Mouse (Mus musculus): ENCODE measurements at regions not wholly inside any gene's neighbourhood (a gene's known extent, or its start where the extent isn't known, plus 50 kb on each side); places are given as distances from the start of the nearest gene placed in this dataset.
A peak's percentile ranks its signal among the peaks of the same experiment; 100 is the strongest.

DNA sequence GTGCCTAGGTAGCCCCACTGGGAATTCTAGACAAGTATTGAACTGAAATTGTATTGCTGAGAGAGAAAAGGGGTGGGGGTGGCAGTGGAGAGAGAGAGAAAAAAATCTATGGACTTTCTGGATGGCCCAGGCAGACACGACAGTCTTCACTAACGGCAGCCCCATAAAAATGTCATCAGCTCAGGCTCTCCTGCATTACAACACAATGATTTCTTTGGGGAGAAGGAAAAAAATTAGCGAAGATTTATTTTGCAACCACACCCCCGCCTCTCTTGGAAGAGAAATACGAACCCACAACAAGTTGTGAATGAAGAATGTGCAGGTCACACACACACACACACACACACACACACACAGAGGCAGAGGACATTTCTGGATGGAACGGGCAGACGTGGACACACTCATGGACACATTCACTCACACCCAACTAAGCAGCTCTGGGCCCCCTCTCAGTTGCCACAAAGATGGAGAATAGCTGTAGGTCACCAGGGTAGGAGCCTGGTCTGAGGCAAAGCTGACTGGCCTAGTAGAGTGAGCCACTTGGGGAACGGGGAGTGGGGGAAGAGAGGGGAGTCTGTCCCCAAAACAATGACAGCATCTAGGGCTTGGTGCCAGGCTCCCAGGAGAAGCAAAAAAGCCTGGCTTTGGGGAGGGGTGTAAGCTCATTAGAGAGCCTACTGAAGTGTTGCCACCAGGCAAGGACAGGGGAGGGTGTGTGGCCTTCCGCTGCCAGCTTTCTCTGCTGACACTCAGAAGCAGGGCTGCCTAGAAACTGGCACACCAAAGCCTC, 201.0 kb downstream of the Sox9 start:
- DNase-seq: peak; percentile 8

- DNase-seq: no peak
These were observed 204.1 kb downstream of the Sox9 start for GRCm38 (mm10) chr11:112986029-112986573.

DNA sequence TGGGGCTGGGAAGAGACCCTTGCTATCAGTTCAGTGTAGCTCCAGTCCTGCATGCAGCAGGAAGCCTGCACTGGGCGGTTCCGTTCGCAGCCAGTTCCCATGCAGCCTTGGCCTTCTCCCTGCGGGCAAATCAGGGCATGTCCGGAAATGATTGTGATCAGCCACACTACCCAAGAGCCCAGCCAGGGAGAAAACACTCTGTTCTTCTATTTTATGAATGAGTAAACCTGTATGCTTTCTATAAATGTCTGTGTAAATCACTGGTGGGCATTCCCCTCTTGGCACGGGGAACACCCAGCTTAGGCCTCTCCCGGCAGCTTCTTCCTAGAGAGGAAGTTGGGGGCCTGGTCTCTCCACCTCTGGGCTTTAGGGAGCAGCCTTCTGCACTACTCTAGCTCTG, 205.8 kb downstream of the Sox9 start:
- DNase-seq: no peak

DNA sequence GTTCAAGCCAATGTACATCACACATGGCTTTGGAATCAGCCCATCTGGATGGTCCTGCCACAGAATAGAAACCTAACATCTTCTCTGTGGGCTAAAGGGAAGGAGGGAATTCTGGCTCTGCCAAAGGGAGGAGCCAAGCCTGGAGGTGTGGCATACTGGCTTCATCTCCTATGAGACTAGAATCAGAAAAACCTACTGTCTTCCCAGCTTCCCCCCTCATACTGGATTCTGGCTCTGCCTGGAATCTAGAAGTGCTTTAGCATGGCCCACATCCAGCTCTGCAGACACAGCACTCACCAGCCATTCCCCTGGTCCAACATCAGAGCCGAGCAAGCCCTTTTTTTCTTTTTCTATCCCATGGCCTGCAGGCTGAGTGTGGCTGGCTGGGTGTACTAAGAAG, 206.9 kb downstream of the Sox9 start:
- DNase-seq: no peak

DNA sequence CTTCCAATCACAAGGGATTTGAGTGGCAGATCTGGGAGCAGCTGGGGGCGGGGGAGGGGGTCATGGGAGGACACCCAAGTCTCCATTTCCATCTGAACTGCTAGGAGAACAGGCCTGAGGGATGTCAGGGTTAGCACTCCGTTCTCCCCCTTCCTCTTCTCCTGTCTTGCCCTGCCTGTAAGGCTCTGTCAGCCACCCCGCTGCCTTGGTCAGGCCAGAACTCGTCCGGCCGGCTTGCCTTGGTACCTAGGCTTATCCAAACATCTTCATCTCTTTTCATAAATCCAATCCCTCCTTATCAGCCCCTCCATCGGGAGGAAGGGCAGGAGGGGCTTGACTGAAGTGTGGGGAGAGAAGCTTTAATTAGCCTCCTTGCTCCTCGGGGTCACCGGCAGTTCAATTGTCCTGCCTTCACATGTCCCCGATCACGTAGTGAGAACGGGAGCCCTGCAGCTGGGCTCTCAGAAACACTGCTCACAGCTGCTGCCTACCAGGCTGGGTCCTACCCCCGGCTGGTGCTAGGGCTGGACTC, 208.0 kb downstream of the Sox9 start:
- no peak for DNase-seq

- DNase-seq: no peak
These were observed 208.7 kb downstream of the Sox9 start for GRCm38 (mm10) chr11:112990751-112991150.

GRCm38 (mm10) chr11:112991862-112992261, 209.8 kb downstream of the Sox9 start:
- no peak for DNase-seq

GRCm38 (mm10) chr11:112998777-112999583, 217.0 kb downstream of the Sox9 start:
- DNase-seq: no peak

GRCm38 (mm10) chr11:113001071-113001470, 219.0 kb downstream of the Sox9 start:
- DNase-seq: no peak

DNA sequence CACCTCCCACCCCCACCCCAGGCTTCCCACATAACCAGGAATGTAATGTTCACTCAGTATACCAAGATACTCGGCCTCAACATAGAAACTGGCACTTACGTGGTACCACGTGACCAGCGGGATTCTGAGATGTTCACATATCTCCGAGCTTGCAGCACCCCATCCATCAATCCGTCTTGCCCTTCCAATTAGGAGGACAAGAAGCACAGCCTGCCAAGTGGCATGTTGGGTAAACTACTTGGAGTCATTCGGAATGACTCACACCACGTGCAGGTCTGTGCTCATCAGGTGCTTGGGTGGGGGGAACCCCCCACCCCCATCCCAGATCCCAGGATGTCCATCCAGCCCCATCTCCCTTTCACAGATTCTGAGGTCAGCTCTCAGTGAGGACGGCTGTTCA, 223.9 kb downstream of the Sox9 start:
- no peak for DNase-seq

DNA sequence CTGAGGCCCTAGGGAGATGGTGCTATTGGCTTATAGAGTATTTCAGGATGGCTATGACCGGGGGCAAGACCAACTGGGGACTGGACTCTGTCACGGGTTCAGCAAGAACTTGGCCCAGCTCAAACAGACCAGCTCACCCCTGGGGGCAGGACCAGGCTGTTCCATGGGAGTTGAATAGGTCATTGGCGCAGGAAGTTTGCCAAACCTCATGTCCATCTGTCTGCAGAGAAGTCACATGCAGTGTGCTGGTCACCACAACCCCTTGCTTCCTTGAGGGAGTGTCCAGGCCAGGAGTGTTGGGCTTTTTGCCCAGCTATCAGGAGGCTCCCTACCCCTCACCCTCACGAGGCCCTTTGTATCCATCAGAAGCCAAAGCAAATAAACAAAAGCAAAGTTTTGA, 226.5 kb downstream of the Sox9 start:
- peak; percentile 18 for DNase-seq

GRCm38 (mm10) chr11:113009376-113009775, 227.4 kb downstream of the Sox9 start:
- DNase-seq: no peak

DNA sequence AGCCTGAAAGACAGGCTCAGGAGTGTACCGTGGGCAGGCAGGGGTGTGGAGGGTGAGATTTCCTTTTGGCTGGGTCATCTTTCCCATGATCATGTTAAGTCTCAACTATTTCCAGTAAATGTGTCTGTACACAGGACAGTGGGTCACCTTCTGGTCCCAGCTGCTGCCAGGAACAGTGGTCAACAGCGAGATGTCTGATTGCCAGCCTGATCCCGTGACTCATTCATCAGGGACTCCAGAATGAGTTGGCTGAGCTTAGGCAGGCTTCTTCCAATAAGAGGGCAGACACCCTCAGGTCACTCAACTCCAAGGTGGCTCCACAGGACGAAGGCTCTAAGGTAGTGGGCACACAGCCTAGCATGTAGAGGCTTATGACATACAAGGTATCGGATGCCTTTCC, 228.9 kb downstream of the Sox9 start:
- DNase-seq: no peak

- DNase-seq: no peak
These were observed 232.4 kb downstream of the Sox9 start for GRCm38 (mm10) chr11:113014186-113015010.

DNA sequence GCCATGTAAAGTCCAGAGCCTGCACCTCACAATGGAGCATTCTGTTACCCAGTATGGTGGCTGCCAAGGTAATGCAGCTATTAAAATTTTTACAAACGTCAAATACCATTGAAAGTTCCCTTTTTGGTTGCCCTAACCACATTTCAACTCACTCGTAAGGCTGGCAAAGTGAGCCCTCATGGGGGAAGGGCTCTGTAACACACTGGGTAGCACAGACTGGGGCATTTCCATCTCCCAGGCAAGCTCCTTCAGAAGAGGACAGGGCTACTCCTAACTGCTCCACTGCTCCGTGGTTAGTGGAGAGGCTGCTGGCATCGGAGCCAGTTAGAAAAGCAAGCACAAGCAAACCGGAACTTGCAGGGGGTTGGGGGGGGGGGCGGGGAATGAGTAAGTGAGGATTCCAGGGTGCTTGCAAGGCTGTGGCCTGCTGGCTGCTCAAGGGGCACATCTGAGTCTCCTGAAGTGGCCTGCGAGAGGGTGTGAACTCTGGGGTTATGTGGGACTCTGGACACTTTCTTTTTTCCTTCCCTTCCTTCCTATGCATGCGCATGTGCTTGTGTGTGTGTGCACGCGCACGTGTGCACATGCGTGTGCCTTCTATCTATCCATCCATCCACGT, 233.8 kb downstream of the Sox9 start:
- no peak for DNase-seq

- DNase-seq: no peak
These were observed 235.0 kb downstream of the Sox9 start for GRCm38 (mm10) chr11:113016801-113017715.

DNA sequence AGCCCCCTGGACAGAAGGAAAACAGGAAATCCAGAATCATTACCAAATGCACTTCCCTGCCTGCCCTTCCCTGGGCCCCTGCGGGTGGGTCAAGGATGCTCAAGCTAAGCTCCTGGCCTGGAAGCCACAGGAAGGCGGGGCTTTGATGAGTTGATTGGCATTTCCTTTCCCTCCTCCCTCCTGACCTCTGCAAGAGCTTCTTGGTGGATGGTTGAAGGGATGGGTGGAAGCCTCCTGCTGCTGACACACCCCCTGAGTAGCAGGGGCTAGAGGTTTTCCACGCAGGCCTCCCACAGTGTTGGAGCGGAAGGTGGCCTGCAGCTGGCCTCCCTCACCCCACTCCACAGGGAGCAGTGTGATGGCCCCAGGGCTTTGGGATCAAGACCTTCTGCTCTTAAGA, 239.5 kb downstream of the Sox9 start:
- no peak for DNase-seq

DNA sequence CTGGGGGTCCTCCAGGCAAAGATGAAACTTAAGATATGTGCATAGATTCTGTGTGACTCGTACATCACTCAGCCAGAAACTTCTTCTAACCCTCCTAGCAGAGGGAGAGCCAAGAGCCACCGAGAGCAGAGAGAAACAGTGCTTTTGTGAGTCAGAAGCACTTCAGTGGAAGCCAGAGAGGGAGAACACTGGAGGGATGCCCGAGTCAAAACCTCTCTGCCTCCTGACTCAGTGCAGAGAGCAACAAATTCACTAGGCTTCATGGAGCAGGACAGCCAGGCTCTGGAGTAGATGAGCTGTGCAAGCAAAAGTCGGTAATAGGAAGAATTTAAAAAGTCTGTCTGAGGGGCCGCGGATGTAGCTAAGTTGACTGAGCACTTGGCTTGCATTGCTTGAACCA, 245.0 kb downstream of the Sox9 start:
- no peak for DNase-seq

DNA sequence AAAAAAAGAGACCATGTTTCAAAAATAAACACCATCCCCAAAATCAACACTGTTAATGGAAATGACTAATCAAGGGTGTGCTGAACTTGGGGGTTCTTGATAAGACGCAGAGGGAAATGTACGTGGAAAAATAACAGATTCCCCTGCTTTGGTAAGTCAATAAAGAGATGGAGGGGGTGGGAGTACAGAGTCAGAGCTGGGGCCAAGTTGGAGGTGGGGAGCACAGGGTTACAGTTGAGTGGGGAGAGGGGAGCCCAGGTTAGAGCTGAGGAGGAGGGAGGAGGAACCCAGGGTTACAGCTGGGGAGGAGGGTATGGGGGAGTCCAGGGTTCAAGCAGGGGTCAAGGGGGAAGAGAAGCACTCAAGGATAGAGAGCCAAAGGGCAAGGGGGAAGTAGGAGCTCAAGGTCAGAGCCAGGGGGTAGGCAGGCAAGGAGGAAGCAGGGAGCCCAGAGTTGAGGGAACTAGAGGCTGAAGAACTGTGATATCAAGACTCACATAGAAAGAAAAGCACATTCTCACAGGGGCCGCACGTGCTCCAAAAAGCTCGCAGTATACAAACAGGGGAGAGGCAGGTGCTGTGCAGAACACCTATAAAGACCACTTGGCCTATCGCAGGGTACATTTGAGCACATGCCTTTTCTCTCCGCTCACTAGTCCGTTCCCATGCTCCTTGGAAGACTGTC, 246.4 kb downstream of the Sox9 start:
- DNase-seq: no peak

DNA sequence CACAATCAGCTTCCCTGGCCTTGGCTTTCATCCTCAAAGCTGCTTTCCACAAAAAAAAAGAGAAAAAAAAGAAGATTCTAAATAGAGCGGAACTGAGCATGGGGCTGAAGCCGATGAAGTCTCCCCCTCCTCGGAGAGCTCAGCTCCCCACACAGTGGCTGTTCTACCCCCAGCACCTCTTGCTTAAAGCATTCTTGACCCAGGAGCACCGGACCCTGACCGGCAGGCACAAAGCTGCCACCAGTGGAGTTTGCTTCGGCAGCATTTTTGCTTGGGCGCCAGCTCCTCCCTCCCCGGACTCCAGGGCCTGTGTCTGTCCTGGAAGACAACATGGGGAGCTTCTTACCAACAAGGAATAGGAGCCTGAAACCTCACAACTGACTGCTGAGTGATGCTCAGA, 249.4 kb downstream of the Sox9 start:
- DNase-seq: no peak
